Mouse (Mus musculus): ENCODE results near the gene Olfr669.
"Not testable (repeated sequence)": the region's sequence is repeated elsewhere in the genome, so short reads cannot be mapped to it uniquely, and the experiment has no call there.

Olfr669 gene

DNA sequence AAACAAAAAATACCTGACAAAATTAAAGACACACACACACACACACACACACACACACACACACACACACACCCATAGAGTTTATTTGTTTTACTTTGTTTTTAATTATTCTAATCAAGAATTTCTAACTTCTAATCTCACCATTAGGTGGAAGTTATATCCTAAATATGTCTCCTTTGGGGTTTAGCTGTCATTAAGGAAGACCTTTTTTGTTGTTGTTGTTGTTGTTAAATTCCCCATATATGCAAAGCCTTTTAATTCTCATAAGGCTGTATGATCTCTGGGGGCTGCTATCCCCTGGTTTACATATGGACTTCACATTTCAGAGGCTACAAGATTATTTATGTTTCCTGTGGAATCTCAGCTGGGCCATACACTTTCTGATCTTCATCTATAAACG lies at the start of gene Olfr669:
TSS of gene Olfr669 (plus strand) at position 301 of the 400 bp plus-strand sequence.
- DNase-seq (ENCODE audit: low read depth in 1 of 2, low spot score in 2 of 2): no peak

DNA sequence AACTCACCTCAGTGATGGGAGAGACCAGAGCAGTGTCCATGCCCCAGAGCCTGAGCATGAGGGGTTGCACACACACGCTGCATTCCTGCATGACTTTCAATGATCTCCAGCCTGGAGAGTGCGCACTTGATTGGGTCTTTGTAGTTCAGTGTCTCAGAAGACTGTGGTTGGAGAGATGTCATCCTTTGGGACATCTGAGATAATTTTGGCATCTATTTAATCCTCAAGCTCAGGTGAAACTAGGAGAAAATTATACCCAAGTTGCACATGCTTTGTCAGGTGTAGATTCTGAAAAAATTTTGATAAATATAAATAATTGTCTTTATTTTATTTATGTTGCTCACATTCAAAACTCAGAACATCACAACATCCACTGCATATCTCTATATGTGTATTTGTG lies 38.2 kb upstream of the Olfr669 start, which contains the start of gene Olfr666:
TSS of gene Olfr666 (minus strand) at position 101 of the 400 bp plus-strand sequence.
- DNase-seq (ENCODE audit: low read depth in 1 of 2, low spot score in 2 of 2): no peak

DNA sequence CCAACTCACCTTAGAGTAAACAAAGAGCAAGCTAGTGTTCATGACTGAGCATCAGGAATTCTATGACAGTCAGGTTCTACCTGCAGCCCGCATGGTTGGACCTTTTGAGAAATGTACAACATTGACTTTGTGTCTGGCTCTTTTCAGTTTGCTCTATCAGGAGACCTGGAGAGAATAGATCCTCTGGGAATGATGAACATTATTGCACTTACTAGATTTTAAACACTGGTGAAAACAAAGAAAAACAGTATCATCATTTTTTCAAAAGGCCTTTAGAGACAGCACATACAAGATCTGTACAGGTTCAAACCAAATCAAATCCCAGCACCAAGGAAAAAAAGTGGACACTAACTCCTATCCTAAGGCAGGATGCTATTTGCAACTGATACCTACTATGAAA lies 12.7 kb upstream of the Olfr669 start, which contains the start of gene Olfr667:
TSS of gene Olfr667 (minus strand) at position 101 of the 400 bp plus-strand sequence.
- DNase-seq (ENCODE audit: low read depth in 1 of 2, low spot score in 2 of 2): no peak

- no peak for DNase-seq (ENCODE audit: low read depth in 1 of 2, low spot score in 2 of 2)
These were observed 6.1 kb upstream of the Olfr669 start, which contains the start of gene Olfr668 for GRCm38 (mm10) chr7:104927957-104928356. Gene Olfr668, minus strand, starts transcription at chr7:104928057.

- not testable (repeated sequence) for DNase-seq (ENCODE audit: low read depth in 1 of 2, low spot score in 2 of 2)
These were observed 16.2 kb downstream of the Olfr669 start for GRCm38 (mm10) chr7:104950234-104950633.

- DNase-seq (ENCODE audit: low read depth in 1 of 2, low spot score in 2 of 2): no peak
These were observed 28.5 kb downstream of the Olfr669 start, which contains the start of gene Olfr670 for GRCm38 (mm10) chr7:104962520-104962919. Gene Olfr670, minus strand, starts transcription at chr7:104962620.

DNA sequence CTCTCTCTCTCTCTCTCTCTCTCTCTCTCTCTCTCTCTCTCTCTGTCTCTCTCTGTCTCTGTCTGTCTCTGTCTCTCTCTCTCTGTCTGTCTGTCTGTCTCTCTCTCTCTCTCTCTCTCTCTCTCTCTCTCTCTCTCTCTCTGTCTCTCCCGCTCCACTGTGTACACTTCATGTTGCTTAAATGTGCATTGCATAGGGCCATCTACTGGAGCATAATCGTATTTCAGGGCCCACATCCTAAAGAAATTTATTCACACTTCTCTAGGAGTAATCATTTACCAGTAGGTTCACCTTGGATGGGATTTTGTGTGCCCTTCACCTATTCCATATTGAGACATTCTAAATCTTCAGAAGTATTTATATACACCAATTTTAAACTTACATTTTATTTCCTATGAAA lies 38.5 kb downstream of the Olfr669 start:
- not testable (repeated sequence) for DNase-seq (ENCODE audit: low read depth in 1 of 2, low spot score in 2 of 2)

- no peak for DNase-seq (ENCODE audit: low read depth in 1 of 2, low spot score in 2 of 2)
These were observed 45.0 kb downstream of the Olfr669 start, which contains the start of gene Olfr671 for GRCm38 (mm10) chr7:104979026-104979425. Gene Olfr671, minus strand, starts transcription at chr7:104979126.
